Mouse (Mus musculus) liver, embryonic 14.5 days (tissue): ENCODE data around the gene Khdrbs1. TPM values are rescaled to one million over a fixed set of nuclear protein-coding genes. Genes with fewer than 3 reads are reported as not detected.
A peak's percentile ranks its signal among the peaks of the same experiment; 100 is the strongest.

Experiments
- ATAC-seq: fragments of 200-750 bp; cut with Nextera tagmentation; 2 replicates; pipeline ENCODE4 v1.8.0; 2017; ENCODE audit warnings: moderate number of reproducible peaks, mild to moderate bottlenecking, moderate library complexity; ENCODE audit not compliant: insufficient read depth
- DNase-seq, 3 experiments: peaks; one replicate each; pipeline ENCODE4 v3.0.0-alpha.2; 2012 to 2013; ENCODE audit warnings: low read depth in 3 of 3, low spot score in 3 of 3
- H3K27ac ChIP-seq: fragments of 300-500 bp; sonication (generic); 2 replicates; pipeline ENCODE4 v1.5.1; 2014; ENCODE audit warnings: moderate library complexity, mild to moderate bottlenecking, control low read depth, inconsistent platforms
- H3K27me3 ChIP-seq: fragments of 300-500 bp; sonication (generic); 2 replicates; pipeline ENCODE4 v1.6.1; 2014; ENCODE audit warnings: mild to moderate bottlenecking, low read length, moderate library complexity; ENCODE audit not compliant: control insufficient read depth, insufficient read depth
- H3K36me3 ChIP-seq: fragments of 300-500 bp; sonication (generic); replicated peaks from 2 replicates; pipeline ENCODE4 v1.6.1; 2014; ENCODE audit warnings: low read depth; ENCODE audit not compliant: control insufficient read depth, insufficient read depth
- H3K4me1 ChIP-seq, 2 experiments: fragments of 200-500 bp in 1 of 2; fragments of 300-500 bp in 1 of 2; sonication (generic) in 1 of 2; replicated peaks; 2 replicates each; pipeline ENCODE4 v1.6.1; 2012 to 2014; ENCODE audit warnings: antibody characterized with exemption in 1 of 2, inconsistent platforms in 1 of 2, low read length in 1 of 2; ENCODE audit not compliant: control insufficient read depth in 2 of 2, insufficient read depth in 2 of 2
- H3K4me2 ChIP-seq: fragments of 300-500 bp; sonication (generic); 2 replicates; pipeline ENCODE4 v1.6.1; 2014; ENCODE audit warnings: low read depth, mild to moderate bottlenecking, control low read depth, moderate library complexity
- H3K4me3 ChIP-seq, 2 experiments: fragments of 200-500 bp in 1 of 2; fragments of 300-500 bp in 1 of 2; sonication (generic) in 1 of 2; 2 replicates each; pipeline ENCODE4 v1.5.1; 2012 to 2014; ENCODE audit warnings: low read depth in 2 of 2, low read length in 2 of 2, mild to moderate bottlenecking in 2 of 2, control low read depth in 1 of 2, inconsistent platforms in 1 of 2, moderate library complexity in 1 of 2; ENCODE audit not compliant: insufficient read depth in 1 of 2
- H3K9ac ChIP-seq: fragments of 300-500 bp; sonication (generic); replicated peaks from 2 replicates; pipeline ENCODE4 v1.6.1; 2014; ENCODE audit warnings: mild to moderate bottlenecking, control low read depth, moderate library complexity
- H3K9me3 ChIP-seq: fragments of 300-500 bp; sonication (generic); 2 replicates; pipeline ENCODE4 v1.6.1; 2016; ENCODE audit warnings: low read length, mixed read lengths; ENCODE audit not compliant: control insufficient read depth
- CTCF ChIP-seq: IDR thresholded peaks from 2 replicates; pipeline ENCODE4 v1.5.1; 2016; ENCODE audit warnings: antibody characterized with exemption, low read depth, control low read depth
- EP300 ChIP-seq: IDR thresholded peaks from 2 replicates; pipeline ENCODE4 v1.6.1; 2016; ENCODE audit warnings: antibody characterized with exemption, low read depth
- WGBS: fragments of 180-500 bp; shearing (Covaris S2); extraction: QIAGEN DNeasy Blood & Tissue Kit; methylation state at CpG from one replicate; pipeline ENCODE4 v1.1.7; 2014; ENCODE audit not compliant: insufficient replicate concordance; 5-methylcytosine and 5-hydroxymethylcytosine counted together
- polyA plus RNA-seq, 2 experiments: library from polyadenylated mRNA; depleted of rRNA in 1 of 2; stranded (reverse) in 1 of 2; unstranded in 1 of 2; fragments of >200 nt; fragmentation: Nextera tagmentation in 1 of 2; extraction: Ambion mirVana in 1 of 2; gene quantifications; 2 replicates each; pipeline versions ENCODE4 v1.2.1 to v1.2.3; 2012 to 2014

The Khdrbs1 gene
- polyA plus RNA-seq (2012; rRNA removed) = 12.5 and 16.7 TPM in 2 replicates
- polyA plus RNA-seq (2014; fragmentation: Nextera tagmentation; extraction: Ambion mirVana) = 24.0 and 28.2 TPM in 2 replicates

DNA sequence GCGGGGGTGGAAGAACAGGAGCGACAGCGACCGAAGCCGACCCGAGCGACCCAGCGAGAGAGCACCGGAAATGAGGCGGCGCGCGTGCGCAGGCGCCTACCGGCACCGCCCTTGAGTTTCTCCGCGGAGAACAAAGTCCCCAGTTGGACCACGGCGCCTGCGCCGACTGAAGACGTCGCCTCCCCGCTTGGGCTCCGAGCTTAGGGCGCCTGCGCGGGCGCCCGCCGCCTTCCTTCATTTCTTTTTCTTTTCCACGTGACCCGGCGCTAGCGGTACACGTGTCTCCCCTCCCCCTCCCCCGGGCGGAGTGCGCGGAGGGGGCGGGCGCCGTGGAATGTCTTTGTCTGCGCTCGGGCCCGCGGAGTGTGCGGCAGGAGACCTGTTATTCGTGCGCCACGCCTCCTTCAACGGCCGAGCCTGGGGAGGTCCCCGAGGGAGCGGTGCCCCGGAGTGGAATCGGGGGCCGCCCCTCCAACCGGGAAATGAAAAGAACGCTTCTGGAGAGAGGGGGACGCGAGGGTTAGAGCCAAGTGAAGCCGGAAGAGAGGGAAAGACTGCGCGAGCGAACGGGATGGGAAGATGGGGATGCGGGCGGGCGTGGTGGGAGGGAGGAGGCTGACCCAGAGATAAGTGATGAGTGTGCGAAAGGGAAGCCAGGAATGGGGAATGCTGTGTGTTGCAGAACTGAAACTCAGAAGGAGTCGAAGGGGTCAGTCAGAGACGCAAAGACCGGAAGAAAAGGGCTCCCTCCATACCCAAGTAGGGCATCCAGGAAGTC, at the start of gene Khdrbs1:
Khdrbs1 (minus strand) TSS at position 72 of the 778 bp plus-strand sequence.
- no peaks in the 10 kb centered on the region; the same call in 1 of the 2 replicates for H3K36me3 ChIP-seq
- DNase-seq (peak; percentile 94), ATAC-seq (peak; percentile 92)
- H3K4me3 ChIP-seq = peak within 1 kb of the TSS; percentile 92 to 95
- TF ChIP-seq CTCF (no peak), EP300 (peak; percentile 38; the same call in 1 of the 2 replicates)
- under 1% methylated on average over 76 of the region's 76 CpGs for WGBS
- peaks cover 13 to 15% of the 10 kb centered on the region in 2 experiments for H3K4me1 ChIP-seq
- H3K9me3 ChIP-seq = no peaks in the 10 kb centered on the region
- no peaks in the 10 kb centered on the region for H3K27me3 ChIP-seq
- H3K4me2 ChIP-seq = peak within 1 kb of the TSS; percentile 98
- peak within 1 kb of the TSS; percentile 94 for H3K9ac ChIP-seq
- peak within 1 kb of the TSS; percentile 78 for H3K27ac ChIP-seq

DNA sequence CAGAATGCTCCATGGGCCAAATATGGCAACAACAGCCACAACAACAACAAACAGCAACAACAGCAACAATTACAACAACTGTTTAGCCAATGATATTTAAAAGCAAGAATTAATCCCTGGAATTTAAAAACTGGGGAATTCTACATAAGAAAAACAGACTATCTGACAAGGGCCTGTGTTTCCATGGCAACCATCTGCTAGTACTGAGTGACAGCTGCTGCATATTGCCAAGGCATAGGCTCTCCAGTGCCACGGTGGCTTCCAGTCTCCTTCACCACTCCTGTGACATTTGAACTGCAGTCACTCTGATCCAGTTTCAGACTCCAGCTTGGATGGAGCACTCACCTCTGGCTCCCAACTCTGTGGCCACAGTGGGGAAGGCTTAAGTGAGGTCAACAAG, 49.3 kb upstream of the Khdrbs1 start:
- Histone ChIP-seq H3K9me3 (no peaks in the 10 kb centered on the region), H3K27me3 (no peaks in the 10 kb centered on the region), H3K4me2 (no peak overlapping the region), H3K9ac (no peak overlapping the region), H3K4me1 (peaks cover 23 to 41% of the 10 kb centered on the region in 2 experiments), H3K36me3 (no peaks in the 10 kb centered on the region), H3K27ac (no peak overlapping the region), H3K4me3 (no peak overlapping the region)
- TF ChIP-seq CTCF = no peak
- TF ChIP-seq EP300 = no peak
- 18% methylated on average over 1 of the region's 1 CpGs for WGBS
- no peak for DNase-seq
- ATAC-seq = no peak

DNA sequence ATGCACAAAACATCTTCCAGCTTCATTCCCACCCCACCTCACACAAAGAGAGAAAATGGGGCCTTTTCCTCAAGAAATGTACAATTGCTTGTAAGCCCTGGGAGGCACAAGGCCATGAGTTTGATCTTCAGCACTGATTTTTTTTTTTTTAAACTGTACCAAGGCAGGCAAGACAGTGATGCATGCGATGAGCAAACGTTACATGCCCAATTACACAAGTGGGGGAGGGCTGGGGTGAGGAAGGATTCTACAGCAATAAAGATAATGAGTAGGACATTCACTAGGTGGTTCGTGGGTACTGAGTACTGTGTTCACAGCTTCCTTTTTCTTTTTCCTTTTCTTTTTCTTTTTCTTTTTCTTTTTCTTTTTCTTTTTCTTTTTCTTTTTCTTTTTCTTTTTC, 48.4 kb upstream of the Khdrbs1 start:
- H3K36me3 ChIP-seq = no peaks in the 10 kb centered on the region
- ATAC-seq = no peak

DNA sequence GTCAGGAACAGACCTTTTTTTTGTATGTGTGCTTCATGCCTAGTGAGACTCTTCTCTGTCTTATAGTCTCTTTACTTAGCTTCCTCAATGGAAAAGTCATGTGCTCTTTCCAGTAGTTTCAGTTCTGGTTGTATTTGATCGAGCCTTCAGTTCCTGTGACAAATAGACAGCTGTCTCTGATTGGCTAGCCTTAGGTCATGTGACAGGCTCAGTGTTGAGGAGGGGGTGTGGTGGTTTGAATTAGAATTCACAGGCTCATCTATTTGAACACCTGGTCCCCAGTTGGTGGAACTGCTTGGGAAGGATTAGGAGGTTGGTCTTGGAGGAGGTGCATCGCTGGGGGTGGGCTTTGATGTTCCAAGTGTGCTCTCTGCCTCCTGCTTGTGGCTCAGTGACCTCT, 47.5 kb upstream of the Khdrbs1 start:
- H3K4me1 ChIP-seq = peaks cover 19 to 26% of the 10 kb centered on the region in 2 experiments
- H3K4me3 ChIP-seq = no peak overlapping the region
- no peak overlapping the region for H3K27ac ChIP-seq
- ATAC-seq (no peak), DNase-seq (no peak)
- no peaks in the 10 kb centered on the region for H3K36me3 ChIP-seq
- TF ChIP-seq EP300 (no peak), CTCF (no peak)
- no peaks in the 10 kb centered on the region for H3K27me3 ChIP-seq
- H3K9me3 ChIP-seq = no peaks in the 10 kb centered on the region
- no peak overlapping the region for H3K4me2 ChIP-seq
- no peak overlapping the region for H3K9ac ChIP-seq
- 64% methylated on average over 2 of the region's 2 CpGs for WGBS

More for the DNA sequence above, 48.4 kb upstream of the Khdrbs1 start:
- H3K9ac ChIP-seq = no peak overlapping the region
- TF ChIP-seq CTCF = no peak
- no peak for TF ChIP-seq EP300
- WGBS = 33% methylated on average over 3 of the region's 3 CpGs
- no peaks in the 10 kb centered on the region for H3K9me3 ChIP-seq
- H3K4me1 ChIP-seq = peaks cover 23 to 33% of the 10 kb centered on the region in 2 experiments
- DNase-seq = no peak
- H3K4me2 ChIP-seq = no peak overlapping the region
- no peak overlapping the region for H3K27ac ChIP-seq
- no peaks in the 10 kb centered on the region for H3K27me3 ChIP-seq
- no peak overlapping the region for H3K4me3 ChIP-seq

DNA sequence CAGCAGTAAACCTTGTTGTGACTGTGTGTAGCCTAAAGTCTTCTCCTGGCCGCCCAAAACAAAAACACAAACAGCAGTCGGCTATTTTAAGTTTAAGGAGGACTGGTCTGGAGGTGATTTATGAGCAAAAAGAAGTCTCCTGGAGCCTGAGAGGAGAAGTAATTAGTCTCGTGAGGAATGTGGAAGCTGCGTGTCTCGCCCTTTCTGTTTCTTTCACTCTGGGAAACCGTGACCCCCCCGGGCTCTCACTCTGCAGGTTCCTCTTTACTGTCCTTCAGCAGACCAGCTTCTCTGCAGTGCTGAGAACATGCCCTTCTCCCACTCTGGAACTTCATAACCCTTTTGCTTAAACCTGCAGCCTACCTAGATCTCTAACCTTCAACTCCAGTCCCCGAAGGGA, 46.6 kb upstream of the Khdrbs1 start:
- 29% methylated on average over 8 of the region's 8 CpGs for WGBS
- TF ChIP-seq EP300 = no peak
- no peak for TF ChIP-seq CTCF
- no peak for DNase-seq

More for the DNA sequence above, 46.6 kb upstream of the Khdrbs1 start:
- Histone ChIP-seq H3K36me3 (no peaks in the 10 kb centered on the region), H3K4me1 (peaks cover 10 to 19% of the 10 kb centered on the region in 2 experiments), H3K9me3 (no peaks in the 10 kb centered on the region), H3K4me2 (no peak overlapping the region), H3K27me3 (no peaks in the 10 kb centered on the region), H3K27ac (no peak overlapping the region), H3K4me3 (no peak overlapping the region), H3K9ac (no peak overlapping the region)
- ATAC-seq = no peak
